Mouse (Mus musculus): ENCODE data around the gene Cpeb3.
"Not testable (repeated sequence)": the region's sequence is repeated elsewhere in the genome, so short reads cannot be mapped to it uniquely, and the experiment has no call there.

The Cpeb3 gene

GRCm38 (mm10) chr19:37145401-37145800, 63.0 kb downstream of the Cpeb3 start:
- no peak for DNase-seq

DNA sequence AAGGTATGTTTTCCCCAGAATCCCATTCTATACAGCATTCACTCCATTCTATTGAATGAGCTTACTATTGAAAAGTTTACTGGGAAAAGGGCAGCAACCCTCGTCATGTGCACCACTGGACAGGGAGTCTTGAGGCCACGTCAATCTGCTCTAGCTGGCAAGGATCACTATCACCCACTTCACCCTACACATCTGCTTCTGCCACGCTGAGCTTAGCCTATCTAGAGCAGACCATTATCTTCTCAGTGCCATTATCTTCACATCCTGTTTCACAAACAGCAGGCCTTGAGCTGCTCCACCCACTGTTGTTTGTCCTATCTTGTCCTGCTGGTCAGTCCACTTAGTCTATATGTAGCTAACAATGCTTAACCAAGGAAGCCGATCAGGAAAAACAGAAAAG, 66.8 kb downstream of the Cpeb3 start:
- DNase-seq, result no peak

DNA sequence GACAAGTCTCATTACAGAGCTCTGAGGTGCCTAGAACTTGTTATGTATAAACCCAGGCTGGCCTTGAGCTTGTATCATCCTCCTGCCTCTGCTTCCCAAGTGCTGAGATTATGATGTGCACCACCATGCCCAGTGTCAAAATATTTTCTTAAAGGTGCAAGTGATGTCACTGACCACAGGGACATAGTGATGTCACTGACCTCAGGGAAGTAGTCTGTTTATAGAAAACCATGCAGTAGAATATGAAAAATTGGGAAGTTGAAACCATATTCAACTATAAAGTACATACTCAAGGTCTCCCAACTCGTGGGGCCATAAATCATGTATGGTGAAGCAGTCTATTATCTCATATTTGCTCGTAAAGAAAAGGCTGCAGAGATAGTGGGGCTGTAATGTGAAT, 71.3 kb downstream of the Cpeb3 start:
- no peak for DNase-seq

- not testable (repeated sequence) for DNase-seq
Observed at GRCm38 (mm10) chr19:37135459-37135858, 72.9 kb downstream of the Cpeb3 start.

DNA sequence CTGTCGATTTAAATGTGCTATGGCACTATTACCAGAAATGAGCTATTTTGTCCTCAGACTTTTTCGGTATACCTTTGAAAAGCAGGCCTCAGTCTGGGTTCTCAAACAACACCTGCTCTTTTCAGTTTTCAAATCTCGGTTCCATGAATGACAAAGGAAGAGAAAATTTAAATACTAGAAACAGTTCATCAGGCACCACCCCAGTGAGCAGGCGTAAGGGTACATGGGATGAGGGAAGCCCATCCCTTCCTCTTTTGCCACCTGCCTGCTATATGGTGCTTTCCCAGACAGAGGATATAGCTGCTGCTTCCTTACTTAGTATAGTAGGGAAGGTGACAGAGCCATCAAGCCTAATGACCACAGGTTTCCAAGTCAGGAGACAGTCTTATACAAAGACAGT, 74.7 kb downstream of the Cpeb3 start:
- no peak for DNase-seq

DNA sequence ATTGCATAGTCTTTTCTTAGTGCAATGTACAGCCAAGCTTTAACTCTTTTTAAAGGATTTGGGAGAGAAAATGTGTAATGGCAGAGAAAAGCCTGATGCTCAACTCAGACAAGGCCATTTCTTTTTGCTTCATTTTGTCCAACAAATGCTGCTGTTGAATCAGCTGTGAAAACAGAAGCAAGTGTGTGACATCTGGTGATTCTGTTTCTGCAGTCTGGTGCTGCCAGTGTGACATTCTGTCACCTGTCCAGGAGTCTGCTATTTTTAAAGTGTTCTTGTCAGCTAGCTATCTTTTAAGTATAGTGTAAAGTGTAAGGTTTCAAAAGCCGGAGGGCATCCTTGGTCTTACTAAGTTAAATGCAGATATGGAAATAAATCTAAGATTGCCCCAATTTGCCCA, 76.7 kb downstream of the Cpeb3 start:
- no peak for DNase-seq

DNA sequence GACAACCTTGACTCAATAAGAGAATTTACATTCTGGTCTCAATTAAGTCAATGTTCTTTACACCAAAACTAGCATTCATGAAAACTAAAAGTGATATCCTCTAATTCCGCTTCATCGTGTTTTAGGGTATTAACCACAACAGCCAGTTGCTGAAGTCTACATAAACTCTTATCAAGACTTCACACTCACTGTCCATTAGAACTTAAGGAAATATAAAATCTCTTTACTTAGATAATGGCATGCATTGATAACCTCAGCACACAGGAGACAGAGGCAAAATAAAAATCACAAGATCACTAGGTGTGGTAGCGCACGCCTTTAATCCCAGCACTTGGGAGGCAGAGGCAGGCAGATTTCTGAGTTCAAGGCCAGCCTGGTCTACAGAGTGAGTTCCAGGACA, 79.9 kb downstream of the Cpeb3 start:
- DNase-seq, result no peak

DNA sequence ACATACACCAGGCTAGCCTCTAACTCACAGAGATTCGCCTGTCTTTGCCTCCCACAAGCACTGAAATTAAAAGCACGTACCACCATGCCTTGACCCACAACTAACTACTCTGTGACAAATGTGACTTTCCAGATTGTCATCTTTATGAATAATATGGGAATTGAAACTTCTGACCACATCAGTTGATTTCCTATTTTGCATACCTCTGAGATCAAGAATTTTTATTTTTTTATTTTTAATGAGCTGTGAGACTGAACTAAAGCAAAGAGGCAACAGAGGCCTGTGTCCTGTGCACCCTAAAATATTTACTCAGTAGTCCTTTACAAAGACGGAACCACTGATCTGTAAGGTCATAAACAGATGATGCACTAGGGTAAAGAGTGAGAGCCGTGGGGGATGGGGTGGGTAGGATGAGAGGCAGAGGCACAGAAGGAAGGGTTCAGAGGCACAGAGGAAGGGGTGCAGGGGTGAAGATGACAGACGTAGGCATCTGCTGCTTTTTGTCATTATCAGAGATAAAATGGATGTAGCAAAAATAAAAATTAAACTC, 81.3 kb downstream of the Cpeb3 start:
- no peak for DNase-seq

DNA sequence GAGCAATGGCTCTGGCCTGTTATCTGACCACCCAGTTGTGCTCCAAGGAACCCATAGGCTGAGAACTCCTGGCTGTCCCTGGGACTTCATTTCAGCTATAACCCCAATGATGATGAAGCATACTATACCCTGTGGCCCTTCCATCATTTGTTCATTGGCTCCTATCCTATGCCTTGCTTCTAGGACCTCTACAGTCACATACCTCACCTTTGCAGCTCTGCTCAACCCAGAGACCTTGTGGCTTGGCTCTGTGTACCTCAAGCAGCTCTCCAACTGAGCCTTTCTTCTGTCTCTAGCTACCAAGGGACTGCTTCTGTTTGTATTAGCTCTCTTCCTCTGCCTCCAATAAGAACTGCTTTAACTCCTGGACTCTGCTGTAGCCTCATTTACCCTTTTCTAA, 83.4 kb downstream of the Cpeb3 start:
- DNase-seq, result no peak

DNA sequence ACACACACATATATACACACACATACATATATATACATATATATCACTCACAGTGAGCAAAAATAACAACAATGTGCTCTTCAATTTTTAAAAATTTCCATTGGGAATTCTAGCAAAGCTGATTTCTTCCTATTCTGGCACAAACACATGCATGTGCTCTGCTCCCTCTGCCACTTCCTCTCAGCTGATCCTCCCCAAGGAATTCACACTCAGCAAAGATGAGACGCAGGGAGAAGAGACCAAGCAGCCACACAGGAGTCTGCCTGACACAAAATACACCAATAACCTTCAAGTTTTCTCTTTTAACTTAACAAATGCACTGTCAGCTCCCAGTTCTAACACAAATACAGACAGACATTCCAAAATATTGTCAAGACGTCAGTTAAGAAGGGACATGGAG, 89.1 kb downstream of the Cpeb3 start:
- no peak for DNase-seq

- DNase-seq, result no peak
Observed at GRCm38 (mm10) chr19:37115824-37116223, 92.6 kb downstream of the Cpeb3 start.

DNA sequence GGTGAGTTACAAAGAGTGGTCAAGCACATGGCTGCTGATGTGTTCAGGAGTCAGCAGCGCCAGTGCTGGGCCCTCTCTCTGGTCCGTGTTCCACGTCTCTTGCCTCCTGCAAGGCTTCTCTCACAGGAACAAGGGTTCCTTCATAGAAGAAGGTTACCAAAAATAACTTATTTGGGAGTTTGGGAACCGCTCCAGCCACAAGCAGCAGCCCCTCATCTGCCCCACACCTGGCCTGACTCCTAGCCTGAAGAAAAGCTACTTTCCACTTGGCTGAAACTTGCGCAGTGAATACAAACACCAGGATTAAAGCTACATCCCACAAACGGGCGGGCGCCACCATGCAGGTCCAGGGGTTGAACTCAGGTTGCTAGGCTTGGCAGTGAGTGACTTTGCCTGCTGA, 93.0 kb downstream of the Cpeb3 start:
- DNase-seq, result no peak

DNA sequence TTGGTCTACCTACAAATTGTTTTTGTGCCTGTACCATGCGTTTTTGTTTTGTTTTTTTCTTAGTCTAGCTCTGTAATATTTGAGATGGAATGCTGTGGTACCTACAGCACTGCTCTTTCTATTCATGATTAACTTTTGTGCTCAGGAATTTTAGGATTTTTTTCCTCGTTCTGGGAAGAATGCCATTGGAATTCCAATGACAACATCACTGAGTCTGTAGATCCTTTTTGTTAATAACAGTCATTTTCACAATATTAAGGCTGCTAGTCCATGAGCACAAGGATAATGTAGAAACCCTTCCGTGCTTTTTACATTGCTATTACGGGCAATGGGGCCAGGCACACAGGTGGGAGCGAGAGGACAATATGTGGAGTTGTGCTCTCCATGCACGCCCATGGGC, 96.6 kb downstream of the Cpeb3 start:
- DNase-seq, result no peak

GRCm38 (mm10) chr19:37110494-37110893, 97.9 kb downstream of the Cpeb3 start:
- DNase-seq, result no peak

DNA sequence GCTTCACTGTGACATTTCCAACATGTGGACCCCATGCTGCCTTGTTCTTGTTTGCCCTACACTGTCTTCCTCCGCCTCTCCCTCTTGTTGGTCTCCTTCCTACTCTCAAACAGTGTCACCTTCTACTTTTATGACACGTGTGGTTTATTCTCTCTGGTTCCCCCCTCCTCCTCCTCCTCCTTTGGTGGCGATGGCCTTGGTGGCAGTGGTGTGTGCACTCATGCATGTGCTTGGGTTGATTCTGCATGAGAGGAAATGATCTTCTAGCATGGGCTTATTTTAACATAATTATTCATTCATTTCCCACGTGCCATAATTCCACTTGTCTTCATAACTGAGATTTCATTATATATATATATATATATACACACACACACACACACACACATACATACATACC, 98.5 kb downstream of the Cpeb3 start:
- peak; percentile 17 for DNase-seq

- no peak for DNase-seq
Observed at GRCm38 (mm10) chr19:37100689-37101088, 107.7 kb downstream of the Cpeb3 start.

- DNase-seq, result no peak
Observed at GRCm38 (mm10) chr19:37095666-37096330, 112.6 kb downstream of the Cpeb3 start.

DNA sequence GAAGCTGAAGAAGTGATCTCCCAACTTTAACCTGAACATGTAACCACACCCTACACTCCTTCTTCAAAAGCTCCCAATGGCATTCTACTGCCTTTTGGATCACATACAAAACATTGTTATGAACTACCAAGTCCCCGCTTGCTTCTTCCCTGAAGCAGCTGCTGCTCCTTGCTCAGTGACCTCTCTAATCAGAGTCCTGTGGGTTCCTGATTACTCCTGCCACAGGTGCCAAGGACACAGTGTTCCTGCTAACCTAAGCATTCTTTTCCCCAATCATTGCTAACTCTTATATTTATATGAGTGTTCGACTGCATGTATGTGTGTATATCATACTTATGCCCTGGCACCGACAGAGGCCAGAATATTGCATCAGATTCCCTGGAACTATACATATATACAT, 115.2 kb downstream of the Cpeb3 start:
- no peak for DNase-seq

DNA sequence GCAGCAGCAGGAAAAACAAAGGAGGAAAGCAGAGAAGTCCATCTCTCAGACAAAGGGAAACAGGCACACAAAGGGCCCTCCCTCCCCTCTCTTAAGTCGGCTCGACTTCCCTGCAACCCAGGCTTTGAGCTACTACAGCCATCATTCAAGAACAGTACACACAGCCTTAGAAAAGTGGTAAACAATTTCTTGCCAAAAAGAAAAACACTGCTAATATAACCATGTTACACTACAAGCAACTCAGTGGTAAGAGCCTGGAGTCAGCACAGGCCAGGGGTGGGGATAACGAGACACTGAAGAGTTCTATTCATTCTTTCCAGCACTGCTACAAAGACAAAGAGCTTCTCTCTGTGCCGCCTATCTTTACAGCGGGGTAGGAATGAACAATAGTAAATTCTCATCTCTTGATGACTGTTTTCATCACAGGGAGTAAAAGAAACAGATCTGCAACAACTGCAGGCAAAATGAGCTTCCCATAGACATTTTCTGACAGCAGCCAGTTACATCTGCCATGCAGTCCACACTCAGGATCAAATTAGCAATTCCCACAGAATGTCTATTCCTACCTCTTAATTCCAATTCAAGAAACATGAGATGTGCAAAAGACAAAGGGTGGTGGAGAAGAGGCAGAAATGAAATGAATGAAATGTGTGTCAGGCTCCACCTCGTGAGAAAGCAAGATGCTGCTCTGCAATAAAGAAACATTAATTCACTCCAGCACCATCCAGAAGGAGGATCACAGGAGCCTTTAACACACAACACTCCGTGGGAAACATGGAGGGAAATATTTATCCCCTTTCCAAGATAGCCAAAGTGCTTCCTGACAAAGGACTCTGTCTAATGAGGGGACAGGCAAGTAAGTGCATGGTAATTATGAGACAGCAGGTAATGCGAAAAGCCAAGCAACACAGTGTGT, 118.0 kb downstream of the Cpeb3 start:
- DNase-seq, result peak; percentile 32

GRCm38 (mm10) chr19:37088043-37088748, 120.2 kb downstream of the Cpeb3 start:
- DNase-seq, result no peak

DNA sequence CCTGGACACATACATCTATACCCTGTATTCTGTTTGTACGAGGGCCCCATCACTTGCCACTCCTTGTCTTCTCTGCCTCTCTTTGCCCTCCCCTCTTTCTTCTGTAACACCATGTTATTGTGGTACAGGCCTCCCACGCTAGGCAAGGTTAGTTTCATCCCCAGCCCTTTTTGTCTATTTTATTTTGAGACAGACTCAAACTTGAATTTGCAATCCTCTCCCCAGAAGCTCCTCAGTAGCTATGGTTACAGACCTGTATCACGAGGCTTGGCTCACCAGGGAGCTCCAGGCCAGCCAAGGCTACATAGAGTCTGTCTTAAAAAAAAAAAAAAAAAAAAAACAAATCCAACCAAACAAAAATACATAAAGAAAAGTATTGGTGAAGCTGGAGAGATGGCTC, 123.9 kb downstream of the Cpeb3 start:
- no peak for DNase-seq

DNA sequence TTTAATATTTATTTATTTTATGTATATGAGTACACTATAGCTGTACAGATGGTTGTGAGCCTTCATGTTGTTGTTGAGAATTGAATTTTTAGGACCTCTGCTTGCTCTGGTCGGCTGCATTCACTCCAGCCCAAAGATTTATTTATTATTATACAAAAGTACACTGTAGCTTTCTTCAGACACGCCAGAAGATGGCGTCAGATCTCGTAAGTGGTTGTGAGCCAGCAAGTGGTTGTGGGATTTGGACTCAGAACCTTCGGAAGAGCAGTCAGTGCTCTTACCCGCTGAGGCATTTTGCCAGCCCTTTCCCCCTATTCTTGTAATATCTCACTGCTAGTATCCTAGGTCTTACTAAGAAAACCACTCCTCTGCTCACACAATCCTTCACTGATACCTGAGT, 126.9 kb downstream of the Cpeb3 start:
- DNase-seq, result no peak

DNA sequence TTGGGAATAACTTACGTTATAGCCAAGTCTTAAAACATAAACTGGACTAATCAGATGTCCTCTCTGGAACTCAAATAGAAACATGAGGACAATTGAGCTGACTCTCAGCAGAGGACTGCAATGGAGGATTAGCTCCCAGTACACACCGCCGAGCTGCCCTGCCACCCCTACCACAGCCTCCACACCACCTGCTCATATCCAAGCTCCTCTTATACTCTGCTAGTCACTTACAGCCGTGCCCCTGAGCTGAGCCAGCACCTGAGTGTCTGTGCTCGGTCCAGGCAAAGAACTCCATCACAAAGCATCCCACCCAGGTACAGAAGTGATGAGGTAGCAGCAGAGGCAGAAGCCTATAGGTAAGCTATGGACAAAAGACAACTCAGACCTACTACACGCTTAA, 129.2 kb downstream of the Cpeb3 start:
- no peak for DNase-seq

DNA sequence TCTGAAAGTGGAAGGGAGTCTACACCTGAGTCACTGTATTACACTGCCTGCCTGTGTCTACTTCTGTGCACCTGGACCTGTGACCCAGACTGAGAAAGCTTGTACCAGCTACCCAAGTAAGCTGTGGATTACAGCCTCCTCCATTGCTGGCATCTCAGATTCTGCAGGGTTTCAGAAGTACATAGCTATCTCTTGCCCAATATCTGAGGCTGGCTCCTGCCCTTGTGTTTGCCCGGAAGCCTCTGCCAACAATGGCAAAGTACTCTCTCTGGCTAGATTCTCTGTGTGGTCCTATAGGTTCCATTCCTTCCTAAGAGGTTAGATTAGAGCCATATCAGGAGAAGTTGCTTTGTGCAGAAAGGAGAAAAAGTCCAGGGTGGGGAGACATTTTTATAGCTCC, 129.8 kb downstream of the Cpeb3 start:
- no peak for DNase-seq

All from retina, postnatal 1 day (tissue).